Mouse (Mus musculus) CH12.LX (cell line): ENCODE results near the gene Gusb.
A peak's percentile ranks its signal among the peaks of the same experiment; 100 is the strongest.

Experiments used
- CTCF ChIP-seq, 2 experiments: IDR thresholded peaks in 1 of 2; conservative IDR thresholded peaks in 1 of 2; 2 replicates each; pipeline ENCODE4 v1.5.1; 2011 to 2012; ENCODE audit warnings: low read depth in 2 of 2, low read length in 2 of 2, improper control_type of control experiment in 1 of 2, inconsistent platforms in 1 of 2, mild to moderate bottlenecking in 1 of 2, moderate library complexity in 1 of 2
- E2F4 ChIP-seq: IDR thresholded peaks from 2 replicates; pipeline ENCODE4 v1.6.1; 2011; ENCODE audit warnings: low read depth, low read length, improper control_type of control experiment; ENCODE audit not compliant: insufficient replicate concordance
- ELF1 ChIP-seq: IDR thresholded peaks from 2 replicates; pipeline ENCODE4 v1.6.1; 2014; ENCODE audit warnings: low read depth, mild to moderate bottlenecking, inconsistent platforms, low read length, improper control_type of control experiment
- GABPA ChIP-seq: IDR thresholded peaks from 2 replicates; pipeline ENCODE4 v1.6.1; 2012; ENCODE audit warnings: low read depth, low read length, improper control_type of control experiment, inconsistent platforms; ENCODE audit not compliant: insufficient replicate concordance
- MAZ ChIP-seq: IDR thresholded peaks from 2 replicates; pipeline ENCODE4 v1.6.1; 2012; ENCODE audit warnings: low read depth, mild to moderate bottlenecking, inconsistent platforms, low read length, improper control_type of control experiment, moderate library complexity
- NRF1 ChIP-seq: IDR thresholded peaks from 2 replicates; pipeline ENCODE4 v1.6.1; 2014; ENCODE audit warnings: low read depth, mild to moderate bottlenecking, inconsistent platforms, low read length, improper control_type of control experiment, moderate library complexity
- USF1 ChIP-seq: IDR thresholded peaks from 2 replicates; pipeline ENCODE4 v1.6.1; 2014; ENCODE audit warnings: low read depth, mild to moderate bottlenecking, inconsistent platforms, low read length, improper control_type of control experiment

DNA sequence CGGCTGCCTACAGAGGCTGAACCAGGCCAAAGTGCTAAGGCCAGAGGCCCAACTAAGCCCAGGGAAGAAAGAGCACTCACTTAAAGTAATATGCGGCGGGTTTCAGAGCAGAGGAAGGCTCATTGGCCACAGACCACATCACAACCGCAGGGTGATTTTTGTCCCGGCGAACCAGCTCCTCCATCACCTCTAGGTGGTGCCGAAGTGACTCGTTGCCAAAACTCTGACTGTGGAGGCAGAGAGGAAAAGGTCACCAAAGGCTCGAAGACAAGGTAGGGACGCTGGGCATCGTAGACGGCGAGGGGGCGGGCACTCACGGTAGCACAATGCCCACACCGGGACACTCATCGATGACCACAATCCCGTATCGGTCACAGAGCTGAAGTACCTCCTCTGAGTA is 5.1 kb downstream of the Gusb start:
- TF ChIP-seq CTCF (conservative IDR thresholded peaks at IDR 0.05 in 1 of 2, IDR thresholded peaks at IDR 0.05 in 1 of 2; ENCODE audit: low read depth in 2 of 2, low read length in 2 of 2) (peak in 1 of 2 experiments; percentile 53; a peak in 2 of 4 replicates), MAZ (no peak), E2F4 (no peak), ELF1 (no peak), GABPA (no peak), NRF1 (no peak), USF1 (no peak)
